Mouse (Mus musculus) olfactory bulb, adult 2 months (tissue): ENCODE results near the gene Slit3.

Experiments used
- CTCF ChIP-seq: fragments of 200-500 bp; IDR thresholded peaks from 2 replicates; pipeline ENCODE4 v1.5.1; 2012; ENCODE audit warnings: low read depth, mild to moderate bottlenecking, low read length, moderate library complexity; ENCODE audit not compliant: insufficient read depth
- POLR2A ChIP-seq: fragments of 200-500 bp; IDR thresholded peaks from 2 replicates; pipeline ENCODE4 v1.6.1; 2012; ENCODE audit warnings: mild to moderate bottlenecking, low read depth, low read length, moderate library complexity; ENCODE audit not compliant: insufficient read depth

DNA sequence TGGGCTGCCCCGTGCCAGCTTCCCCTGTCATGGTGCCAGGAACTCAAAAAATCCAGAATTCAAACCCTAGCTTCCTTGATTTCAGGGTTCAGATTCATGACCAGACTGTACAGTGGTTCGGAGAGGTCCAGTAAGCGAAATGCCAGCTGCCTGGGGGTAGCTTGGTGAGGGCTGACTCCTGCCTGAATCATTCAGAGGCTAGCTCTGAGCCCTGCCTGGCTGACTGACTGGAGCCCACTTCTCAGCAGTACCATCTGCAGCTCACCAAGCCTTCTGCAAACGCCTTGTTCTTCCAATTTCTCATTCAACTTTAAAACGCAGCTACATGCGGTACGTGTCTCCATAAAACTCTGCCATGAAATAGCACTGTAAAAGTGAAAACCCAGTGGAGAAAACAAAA is 120.4 kb downstream of the Slit3 start:
- TF ChIP-seq CTCF (no peak), POLR2A (no peak)
